ENCODE assay signal across 19 mouse cellular contexts in the genomic region with DNA sequence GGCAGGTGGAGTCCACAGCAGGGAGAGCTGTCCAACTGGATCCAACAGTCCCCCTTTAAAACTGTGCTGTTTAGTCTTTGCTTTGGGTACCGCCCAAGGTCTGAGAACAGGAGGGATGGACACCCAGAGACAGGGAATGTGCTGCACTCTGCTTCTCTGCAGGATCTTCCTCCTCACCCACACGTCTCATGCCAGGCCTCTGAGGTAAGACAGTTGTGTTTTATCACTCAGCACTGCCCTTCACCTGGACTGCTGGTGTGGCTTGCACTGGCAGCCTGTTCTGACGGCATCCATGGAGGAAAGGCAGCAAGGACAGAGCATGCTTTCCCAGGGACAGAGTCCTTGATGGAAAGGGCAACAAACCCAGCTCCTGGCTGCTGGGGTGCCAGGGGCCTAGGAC. TPM values are rescaled to one million over a fixed set of nuclear protein-coding genes. Genes with fewer than 3 reads are reported as not detected.
DNase-seq lines count a peak whose midpoint lies in the region; ATAC-seq lines count a peak whose summit lies in the region.
"Had no signal": no experiment of that assay in that cellular context is flagged by ENCODE, and none has a peak within 500 bp of the region (broad histone marks: within the 10 kb centered on the region; RNA-seq: fewer than 3 reads in every experiment).

No protein-coding gene starts in this region.

- DNase-seq in cerebellum, adult 11-12 months = peak; percentile 59
- no peak for DNase-seq in cerebellum, adult 9-11 months
- no peak for DNase-seq in heart, adult 11 months
- peak; percentile 35 for DNase-seq in ovary, adult 18-20 months (ENCODE audit: low spot score)
- no peak for DNase-seq in ovary, postnatal 14 days (ENCODE audit: low spot score)
- no peak for DNase-seq in layer of hippocampus, postnatal 36 days
- DNase-seq: thymus, postnatal 25 days had no signal

- H3K4me1 ChIP-seq in heart, embryonic 12.5 days (replicated peaks) = peaks cover 49% of the 10 kb centered on the region

- H3K4me3 ChIP-seq in heart, embryonic 12.5 days = no peak overlapping the region
- H3K4me3 ChIP-seq: hindbrain, embryonic 12.5 days; limb, embryonic 12.5 days; liver, embryonic 15.5 days had no signal

- peaks cover 21% of the 10 kb centered on the region for H3K36me3 ChIP-seq in heart, embryonic 12.5 days

- 56% methylated on average over 3 of the region's 3 CpGs for WGBS in heart, embryonic 12.5 days

- no peak overlapping the region for H3K9ac ChIP-seq in heart, embryonic 12.5 days
- H3K9ac ChIP-seq: hindbrain, embryonic 12.5 days; limb, embryonic 12.5 days; liver, embryonic 15.5 days had no signal

- peak overlapping the region; percentile 2; the same call in 1 of the 2 replicates for H3K27ac ChIP-seq in heart, embryonic 12.5 days (ENCODE audit: poor library complexity, severe bottlenecking)
- H3K27ac ChIP-seq: hindbrain, embryonic 12.5 days; kidney, postnatal 0 days; limb, embryonic 12.5 days; liver, embryonic 15.5 days had no signal

- H3K27me3 ChIP-seq in heart, embryonic 12.5 days (replicated peaks) = no peaks in the 10 kb centered on the region
- H3K27me3 ChIP-seq: CH12.LX; hindbrain, embryonic 12.5 days; limb, embryonic 12.5 days; liver, embryonic 15.5 days had no signal

- ATAC-seq in heart, embryonic 12.5 days (ENCODE audit: insufficient number of reproducible peaks, low FRiP score) = no peak
- ATAC-seq: forebrain, embryonic 14.5 days; intestine, embryonic 16.5 days; lung, postnatal 0 days; midbrain, embryonic 16.5 days had no signal

- H3K9me3 ChIP-seq in heart, embryonic 12.5 days (replicated peaks) = no peaks in the 10 kb centered on the region
- H3K9me3 ChIP-seq: hindbrain, embryonic 12.5 days; limb, embryonic 12.5 days; liver, embryonic 15.5 days had no signal

- H3K4me2 ChIP-seq in heart, embryonic 12.5 days = no peak overlapping the region
- H3K4me2 ChIP-seq: hindbrain, embryonic 12.5 days; limb, embryonic 12.5 days; liver, embryonic 15.5 days had no signal

RNA-seq across cellular contexts. Expression of a gene that starts 54.8 kb away (rescaled TPM):
- 0.33 and 0.36 TPM in 2 replicates for polyA plus RNA-seq in heart, embryonic 12.5 days (2016; fragmentation: Nextera tagmentation; extraction: Ambion mirVana)
- total RNA-seq in layer of hippocampus, postnatal 36 days (2021) = 1 to 10 TPM in 1 of 2 experiments, under 1 TPM in 1; 0.88 to 1.2 TPM
- total RNA-seq: CH12.LX; megakaryocyte progenitor cell, adult 5-6 weeks had no signal
- polyA plus RNA-seq: spleen, adult 2 months had no signal

Comparison
In these comparisons a context has a peak if more than half of its experiments do, and no peak if none do; other contexts are left out.
1. DNase-seq: peak in cerebellum, adult 11-12 months (single experiment) and ovary, adult 18-20 months (single experiment); none in cerebellum, adult 9-11 months (single experiment), heart, adult 11 months (single experiment), ovary, postnatal 14 days (single experiment) and layer of hippocampus, postnatal 36 days (0 of 2).